Mouse (Mus musculus): ENCODE results near the gene Rffl.
A peak's percentile ranks its signal among the peaks of the same experiment; 100 is the strongest.

Gene Rffl

DNA sequence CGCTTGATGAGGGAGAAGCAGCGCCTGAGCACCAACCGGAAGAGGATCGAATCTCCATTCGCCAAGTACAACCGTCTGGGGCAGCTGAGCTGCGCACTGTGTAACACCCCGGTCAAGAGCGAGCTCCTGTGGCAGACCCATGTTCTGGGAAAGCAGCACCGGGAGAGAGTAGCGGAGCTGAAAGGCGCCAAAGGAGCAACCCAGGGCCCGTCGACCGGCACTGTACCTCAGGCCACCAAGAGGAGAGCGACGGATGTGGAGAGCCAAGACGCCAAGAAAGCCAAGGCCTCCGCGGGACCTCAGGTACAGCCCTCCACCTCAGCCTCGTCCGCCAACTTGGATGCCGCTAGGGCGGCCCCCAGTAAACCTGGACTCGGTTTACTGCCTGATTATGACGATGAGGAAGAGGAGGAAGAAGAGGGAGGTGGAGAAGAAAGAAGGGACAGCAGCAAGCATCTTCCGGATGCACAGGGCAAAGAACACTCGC lies 106.5 kb downstream of the Rffl start:
- no peak for DNase-seq (ENCODE audit: low spot score)

DNA sequence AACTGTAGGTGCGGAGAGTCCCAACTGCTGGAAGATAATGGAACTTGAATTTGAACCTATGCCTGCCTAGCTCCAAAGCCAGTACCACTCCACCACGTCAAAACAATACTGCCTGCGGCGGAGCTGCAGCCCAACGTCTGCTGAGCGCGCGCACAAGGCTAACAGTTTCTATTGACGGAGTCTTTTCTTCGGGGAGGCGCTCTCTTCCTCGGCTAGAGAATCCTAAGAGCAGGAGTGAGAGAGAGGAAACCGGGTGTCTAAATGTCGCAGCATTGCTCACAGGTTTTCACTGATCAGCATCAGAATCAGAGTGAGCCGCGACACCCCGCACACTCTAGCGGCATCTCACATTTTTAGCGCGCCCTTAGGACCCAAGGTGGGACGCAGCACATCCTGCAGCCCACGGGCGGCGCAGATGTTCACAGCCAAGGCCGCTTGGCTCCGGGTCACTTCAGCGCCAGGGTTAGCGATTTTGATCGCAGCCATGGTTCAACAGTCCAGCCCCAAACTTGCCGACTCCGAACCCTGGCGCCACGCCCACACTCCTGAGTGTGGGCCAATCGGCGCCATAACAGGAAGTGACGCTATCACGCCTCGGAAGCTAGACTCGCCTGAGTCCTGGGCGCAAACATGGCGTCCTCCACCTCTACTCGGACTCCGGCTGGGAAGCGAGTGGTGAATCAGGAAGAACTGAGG lies 107.1 kb downstream of the Rffl start, which contains the start of the genes Cct6b and Zfp830:
Gene Cct6b (minus strand): TSS at position 580 of the 696 bp plus-strand sequence.
Gene Zfp830 (plus strand): TSS at position 604 of the 696 bp plus-strand sequence.
- peak; percentile 96 for DNase-seq (ENCODE audit: low spot score)

DNA sequence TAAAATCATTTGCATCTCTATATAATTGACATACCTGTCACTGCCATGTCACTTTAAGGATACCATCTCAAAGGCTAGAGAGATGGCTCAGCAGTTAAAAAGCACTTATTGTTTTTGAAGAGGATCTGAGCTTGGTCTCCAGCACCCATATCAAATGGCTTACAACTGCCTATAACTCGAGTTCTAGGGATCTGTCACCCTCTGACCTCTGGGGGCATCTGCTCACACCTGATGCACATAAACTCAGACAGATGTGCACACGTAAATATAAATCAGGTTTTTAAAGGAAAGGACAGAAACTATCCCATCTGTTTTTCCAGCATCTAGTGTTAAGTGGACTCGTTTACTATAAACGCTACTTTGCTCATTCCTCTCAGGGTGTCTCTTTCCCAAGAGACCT lies 107.7 kb downstream of the Rffl start:
- peak; percentile 18 for DNase-seq (ENCODE audit: low spot score)

DNA sequence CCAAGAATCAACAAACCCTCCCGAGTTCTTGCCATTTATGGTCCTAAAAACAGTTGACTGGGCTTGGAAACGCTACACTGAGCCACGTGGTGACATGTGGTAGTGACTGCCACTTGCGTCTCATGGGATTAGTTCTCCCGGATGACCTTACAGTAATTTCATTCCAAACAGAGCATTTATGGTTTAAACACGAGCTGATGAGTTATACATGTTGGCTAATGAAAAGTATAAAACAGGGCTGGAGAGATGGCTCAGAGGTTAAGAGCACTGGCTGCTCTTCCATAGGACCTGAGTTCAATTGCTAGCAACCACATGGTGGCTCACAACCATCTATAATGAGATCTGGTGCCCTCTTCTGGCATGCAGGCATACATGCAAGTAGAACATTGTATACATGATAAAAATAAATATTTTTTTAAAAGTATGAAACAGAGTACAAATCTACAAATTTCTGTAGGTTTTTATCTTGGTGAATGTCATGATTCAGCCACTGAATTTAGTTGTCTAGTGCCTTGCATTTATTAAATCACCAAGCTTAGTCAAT lies 108.7 kb downstream of the Rffl start:
- DNase-seq (ENCODE audit: low spot score): no peak

DNA sequence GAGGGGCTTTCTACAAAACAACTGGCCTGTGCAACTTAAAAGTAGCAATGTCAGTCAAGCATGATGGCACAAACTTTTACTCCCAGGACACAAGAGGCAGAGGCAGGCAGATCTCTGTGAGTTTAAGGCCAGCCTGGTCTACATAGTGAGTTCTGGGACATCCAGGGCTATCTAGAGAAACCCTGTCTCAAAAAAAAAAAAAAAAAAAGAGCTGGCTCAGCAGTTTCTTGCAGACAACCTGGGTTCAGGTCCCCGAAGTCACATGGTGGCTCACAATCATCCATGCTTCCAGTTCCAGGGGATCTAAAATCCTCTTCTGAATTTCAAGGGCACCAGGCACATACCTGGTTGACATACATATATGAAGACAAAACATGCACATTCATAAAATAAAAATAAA lies 115.1 kb downstream of the Rffl start:
- no peak for DNase-seq (ENCODE audit: low spot score)
